Mouse (Mus musculus) heart, adult 2 months (tissue): ENCODE results near the gene Unc93b1. TPM values are rescaled to one million over a fixed set of nuclear protein-coding genes. Genes with fewer than 3 reads are reported as not detected.

ENCODE experiments used
- DNase-seq, 2 experiments: peaks; one replicate each; pipeline ENCODE4 v3.0.0; 2021
- H3K27ac ChIP-seq: fragments of 200-600 bp; 2 replicates; pipeline ENCODE4 v1.8.1; 2022
- H3K27me3 ChIP-seq: fragments of 200-500 bp; 2 replicates; pipeline ENCODE4 v1.6.1; 2012; ENCODE audit warnings: mild to moderate bottlenecking, low read length, inconsistent platforms, mixed read lengths; ENCODE audit not compliant: control insufficient read depth, insufficient read depth
- H3K36me3 ChIP-seq: fragments of 200-500 bp; 2 replicates; pipeline ENCODE4 v1.6.1; 2012; ENCODE audit warnings: low read length, inconsistent platforms; ENCODE audit not compliant: control insufficient read depth, insufficient read depth
- H3K4me1 ChIP-seq: fragments of 200-500 bp; 2 replicates; pipeline ENCODE4 v1.6.1; 2011; ENCODE audit warnings: low read length; ENCODE audit not compliant: control insufficient read depth, insufficient read depth
- H3K4me3 ChIP-seq: fragments of 200-600 bp; 2 replicates; pipeline ENCODE4 v1.8.1; 2022
- H3K79me2 ChIP-seq: fragments of 200-500 bp; replicated peaks from 2 replicates; pipeline ENCODE4 v1.6.1; 2012; ENCODE audit warnings: mild to moderate bottlenecking, inconsistent platforms, low read length, moderate library complexity, mixed read lengths; ENCODE audit not compliant: control insufficient read depth, insufficient read depth
- H3K9ac ChIP-seq: fragments of 200-500 bp; 2 replicates; pipeline ENCODE4 v1.6.1; 2012; ENCODE audit warnings: low read depth, mild to moderate bottlenecking, control low read depth, inconsistent platforms, low read length, mixed read lengths
- CTCF ChIP-seq: fragments of 200-600 bp; IDR thresholded peaks from 2 replicates; pipeline ENCODE4 v1.8.1; 2022; ENCODE audit warnings: antibody characterized with exemption, mild to moderate bottlenecking, moderate library complexity
- EP300 ChIP-seq: fragments of 200-500 bp; IDR thresholded peaks from 2 replicates; pipeline ENCODE4 v1.6.1; 2011; ENCODE audit warnings: low read depth, low read length, control low read depth; ENCODE audit not compliant: insufficient read depth
- POLR2A ChIP-seq: fragments of 200-500 bp; IDR thresholded peaks from 2 replicates; pipeline ENCODE4 v1.6.1; 2011; ENCODE audit warnings: mild to moderate bottlenecking, low read depth, low read length, control low read depth; ENCODE audit not compliant: insufficient read depth
- WGBS: fragments of 180-500 bp; shearing (Covaris S2); methylation state at CpG from one replicate; pipeline ENCODE4 v1.1.7; 2018; 5-methylcytosine and 5-hydroxymethylcytosine counted together
- intact Hi-C: fragments of 180-260 bp; cut with DNase I; formaldehyde crosslinking; loops from one replicate; pipeline ENCODE4 v1.15.1; 2025
- polyA plus RNA-seq: library from polyadenylated mRNA; depleted of rRNA; stranded (reverse); fragments of >200 nt; gene quantifications from 2 replicates; pipeline ENCODE4 v1.2.3, GENCODE M21; 2012; rRNA removed
- total RNA-seq, 2 experiments: library from RNA; stranded (reverse); gene quantifications; 2 replicates each; pipeline ENCODE4 v1.2.3; 2021

The Unc93b1 gene
- total and polyA plus RNA-seq, 3 experiments, result 17.5 to 45.5 (median 18.3) TPM

- WGBS, result 73% methylated on average over 6 of the region's 6 CpGs
- Histone ChIP-seq H3K27ac (no peak overlapping the region), H3K9ac (no peak overlapping the region), H3K4me3 (no peak overlapping the region), H3K36me3 (no peaks in the 10 kb centered on the region), H3K79me2 (no peaks in the 10 kb centered on the region), H3K4me1 (peaks cover 2% of the 10 kb centered on the region; the same call in 1 of the 2 replicates), H3K27me3 (no peaks in the 10 kb centered on the region)
- intact Hi-C loops, result no loop called here
- TF ChIP-seq POLR2A, result no peak
- TF ChIP-seq EP300, result no peak
- no peak for TF ChIP-seq CTCF
- no peak for DNase-seq
Observed at GRCm38 (mm10) chr19:3994932-3995331, 59.9 kb downstream of the Unc93b1 start.

- Histone ChIP-seq H3K79me2 (no peaks in the 10 kb centered on the region), H3K36me3 (no peaks in the 10 kb centered on the region), H3K4me3 (no peak overlapping the region), H3K9ac (no peak overlapping the region), H3K27me3 (no peaks in the 10 kb centered on the region), H3K4me1 (peaks cover 2% of the 10 kb centered on the region; the same call in 1 of the 2 replicates), H3K27ac (no peak overlapping the region)
- 95% methylated on average over 3 of the region's 3 CpGs for WGBS
- intact Hi-C loops, result no loop called here
- DNase-seq, result no peak
- TF ChIP-seq CTCF (no peak), POLR2A (no peak), EP300 (no peak)
Observed at GRCm38 (mm10) chr19:3995505-3995904, 60.5 kb downstream of the Unc93b1 start.

- intact Hi-C loops, result no loop called here
- Histone ChIP-seq H3K79me2 (no peaks in the 10 kb centered on the region), H3K9ac (no peak overlapping the region), H3K4me1 (peaks cover 5% of the 10 kb centered on the region; the same call in 1 of the 2 replicates), H3K4me3 (no peak overlapping the region), H3K27me3 (no peaks in the 10 kb centered on the region), H3K27ac (no peak overlapping the region), H3K36me3 (no peaks in the 10 kb centered on the region)
- no peak for DNase-seq
- WGBS, result 61% methylated on average over 7 of the region's 7 CpGs
- TF ChIP-seq EP300, result no peak
Observed at GRCm38 (mm10) chr19:3996106-3996505, 61.1 kb downstream of the Unc93b1 start.

- Histone ChIP-seq H3K36me3 (no peaks in the 10 kb centered on the region), H3K27me3 (no peaks in the 10 kb centered on the region), H3K9ac (no peak overlapping the region), H3K27ac (no peak overlapping the region), H3K4me1 (peaks cover 5% of the 10 kb centered on the region; the same call in 1 of the 2 replicates), H3K4me3 (no peak overlapping the region), H3K79me2 (no peaks in the 10 kb centered on the region)
- DNase-seq, result no peak
- TF ChIP-seq CTCF (no peak), EP300 (no peak)
- intact Hi-C loops, result no loop called here
- WGBS, result 77% methylated on average over 8 of the region's 8 CpGs
Observed at GRCm38 (mm10) chr19:3996747-3997146, 61.8 kb downstream of the Unc93b1 start.

- DNase-seq, result no peak
- Histone ChIP-seq H3K79me2 (no peaks in the 10 kb centered on the region), H3K27me3 (no peaks in the 10 kb centered on the region), H3K9ac (no peak overlapping the region), H3K4me3 (no peak overlapping the region), H3K4me1 (peaks cover 5% of the 10 kb centered on the region; the same call in 1 of the 2 replicates), H3K36me3 (no peaks in the 10 kb centered on the region), H3K27ac (no peak overlapping the region)
- TF ChIP-seq CTCF, result no peak
- intact Hi-C loops, result no loop called here
- WGBS, result 48% methylated on average over 8 of the region's 8 CpGs
Observed at GRCm38 (mm10) chr19:3997231-3997630, 62.2 kb downstream of the Unc93b1 start.

GRCm38 (mm10) chr19:3998335-3998734 is 63.3 kb downstream of the Unc93b1 start:
- H3K27ac ChIP-seq, result no peak overlapping the region
- H3K79me2 ChIP-seq, result no peaks in the 10 kb centered on the region
- no peak overlapping the region for H3K4me3 ChIP-seq
- intact Hi-C loops, result no loop called here
- no peak for DNase-seq
- TF ChIP-seq EP300, result no peak
- 81% methylated on average over 8 of the region's 8 CpGs for WGBS
- H3K9ac ChIP-seq, result no peak overlapping the region
- no peaks in the 10 kb centered on the region for H3K27me3 ChIP-seq
- peaks cover 8% of the 10 kb centered on the region for H3K4me1 ChIP-seq
- H3K36me3 ChIP-seq, result no peaks in the 10 kb centered on the region

Other genes with a start within 250 kb of the Unc93b1 start
- gene Lrp5, start 248.6 kb upstream of the Unc93b1 start, total RNA-seq, result 10 to 100 TPM; 52.2 to 56.5 TPM
- 35.0 and 36.3 TPM in 2 replicates for gene Lrp5, start 248.6 kb upstream of the Unc93b1 start, polyA plus RNA-seq
- gene 1810055G02Rik, start 226.9 kb upstream of the Unc93b1 start, total RNA-seq, result 1 to 10 TPM; 8.1 to 8.3 TPM
- gene 1810055G02Rik, start 226.9 kb upstream of the Unc93b1 start, polyA plus RNA-seq, result 17.9 and 23.3 TPM in 2 replicates
- gene Kmt5b, start 167.8 kb upstream of the Unc93b1 start, total RNA-seq, result 10 to 100 TPM; 27.9 to 30.6 TPM
- gene Kmt5b, start 167.8 kb upstream of the Unc93b1 start, polyA plus RNA-seq, result 9.3 and 13.7 TPM in 2 replicates
- 10 to 100 TPM; 10.7 to 12.5 TPM for gene Chka, start 83.4 kb upstream of the Unc93b1 start, total RNA-seq
- 9.5 and 14.1 TPM in 2 replicates for gene Chka, start 83.4 kb upstream of the Unc93b1 start, polyA plus RNA-seq
- 10 to 100 TPM in 1 of 2 experiments, 1 to 10 TPM in 1; 7.4 to 12.4 TPM for gene Tcirg1, start 28.1 kb upstream of the Unc93b1 start, total RNA-seq
- gene Tcirg1, start 28.1 kb upstream of the Unc93b1 start, polyA plus RNA-seq, result 47.7 and 50.5 TPM in 2 replicates
- 100 to 1,000 TPM; 438 to 511 TPM for gene Ndufs8, start 22.4 kb upstream of the Unc93b1 start, total RNA-seq
- 761 and 809 TPM in 2 replicates for gene Ndufs8, start 22.4 kb upstream of the Unc93b1 start, polyA plus RNA-seq
- 1 to 10 TPM; 1.6 to 1.7 TPM for gene Aldh3b1, start 5.4 kb upstream of the Unc93b1 start, total RNA-seq
- 3.1 and 4.8 TPM in 2 replicates for gene Aldh3b1, start 5.4 kb upstream of the Unc93b1 start, polyA plus RNA-seq
- gene Aldh3b3, start 23.5 kb downstream of the Unc93b1 start, total RNA-seq, result under 1 TPM; 0.39 to 0.61 TPM
- gene Aldh3b3, start 23.5 kb downstream of the Unc93b1 start, polyA plus RNA-seq, result 2.8 and 5.4 TPM in 2 replicates
- gene Aldh3b2, start 37.1 kb downstream of the Unc93b1 start, total RNA-seq, result under 1 TPM; 0.18 to 0.26 TPM
- gene Aldh3b2, start 37.1 kb downstream of the Unc93b1 start, polyA plus RNA-seq, result 0.91 and 1.6 TPM in 2 replicates
- gene Acy3, start 51.4 kb downstream of the Unc93b1 start, total RNA-seq, result 10 to 100 TPM; 21.5 to 28.0 TPM
- 68.7 and 89.9 TPM in 2 replicates for gene Acy3, start 51.4 kb downstream of the Unc93b1 start, polyA plus RNA-seq
- not detected for gene Tbx10, start 57.6 kb downstream of the Unc93b1 start, total RNA-seq
- 0.14 TPM in 1 of 2 replicates, not detected in the other for gene Tbx10, start 57.6 kb downstream of the Unc93b1 start, polyA plus RNA-seq
- gene Nudt8, start 65.4 kb downstream of the Unc93b1 start, total RNA-seq, result 100 to 1,000 TPM; 136 to 149 TPM
- 46.4 and 61.9 TPM in 2 replicates for gene Nudt8, start 65.4 kb downstream of the Unc93b1 start, polyA plus RNA-seq
- 1 to 10 TPM; 1.0 to 1.7 TPM for gene Gm49405, start 65.4 kb downstream of the Unc93b1 start, total RNA-seq
- 11.0 TPM in 2 replicates for gene Gm49405, start 65.4 kb downstream of the Unc93b1 start, polyA plus RNA-seq
- 100 to 1,000 TPM; 193 to 236 TPM for gene Doc2g, start 68.1 kb downstream of the Unc93b1 start, total RNA-seq
- 432 and 597 TPM in 2 replicates for gene Doc2g, start 68.1 kb downstream of the Unc93b1 start, polyA plus RNA-seq
- gene Ndufv1, start 77.6 kb downstream of the Unc93b1 start, total RNA-seq, result 1,000 to 10,000 TPM; 1,031 to 1,231 TPM
- 1,078 and 1,145 TPM in 2 replicates for gene Ndufv1, start 77.6 kb downstream of the Unc93b1 start, polyA plus RNA-seq
- 100 to 1,000 TPM; 356 to 371 TPM for gene Gstp1, start 102.8 kb downstream of the Unc93b1 start, total RNA-seq
- gene Gstp1, start 102.8 kb downstream of the Unc93b1 start, polyA plus RNA-seq, result 480 and 490 TPM in 2 replicates
- 100 to 1,000 TPM; 121 to 137 TPM for gene Gstp2, start 110.8 kb downstream of the Unc93b1 start, total RNA-seq
- 38.3 and 58.2 TPM in 2 replicates for gene Gstp2, start 110.8 kb downstream of the Unc93b1 start, polyA plus RNA-seq
- not detected for gene Gstp3, start 124.4 kb downstream of the Unc93b1 start, total RNA-seq
- gene Gstp3, start 124.4 kb downstream of the Unc93b1 start, polyA plus RNA-seq, result 1.1 TPM in 1 of 2 replicates, not detected in the other
- gene Cabp2, start 146.4 kb downstream of the Unc93b1 start, total RNA-seq, result not detected
- gene Cabp2, start 146.4 kb downstream of the Unc93b1 start, polyA plus RNA-seq, result not detected in 2 replicates
- 10 to 100 TPM; 39.9 to 43.2 TPM for gene Cdk2ap2, start 162.0 kb downstream of the Unc93b1 start, total RNA-seq
- gene Cdk2ap2, start 162.0 kb downstream of the Unc93b1 start, polyA plus RNA-seq, result 81.3 and 85.3 TPM in 2 replicates
- gene Pitpnm1, start 164.8 kb downstream of the Unc93b1 start, total RNA-seq, result 10 to 100 TPM; 18.1 to 19.9 TPM
- 43.6 and 49.9 TPM in 2 replicates for gene Pitpnm1, start 164.8 kb downstream of the Unc93b1 start, polyA plus RNA-seq
- 10 to 100 TPM; 55.1 to 60.6 TPM for gene Aip, start 190.7 kb downstream of the Unc93b1 start, total RNA-seq
- gene Aip, start 190.7 kb downstream of the Unc93b1 start, polyA plus RNA-seq, result 69.4 and 82.1 TPM in 2 replicates
- gene Gpr152, start 204.6 kb downstream of the Unc93b1 start, total RNA-seq, result under 1 TPM in 1 of 2 experiments, not detected in 1; 0.05 TPM
- gene Gpr152, start 204.6 kb downstream of the Unc93b1 start, polyA plus RNA-seq, result 0.12 TPM in 2 replicates
- gene Cabp4, start 208.8 kb downstream of the Unc93b1 start, total RNA-seq, result not detected
- 0.21 TPM in 1 of 2 replicates, not detected in the other for gene Cabp4, start 208.8 kb downstream of the Unc93b1 start, polyA plus RNA-seq
- 10 to 100 TPM; 43.9 to 45.1 TPM for gene Coro1b, start 213.4 kb downstream of the Unc93b1 start, total RNA-seq
- 83.3 and 95.0 TPM in 2 replicates for gene Coro1b, start 213.4 kb downstream of the Unc93b1 start, polyA plus RNA-seq
- gene Ptprcap, start 218.4 kb downstream of the Unc93b1 start, total RNA-seq, result 1 to 10 TPM; 1.1 to 1.7 TPM
- 2.2 and 6.4 TPM in 2 replicates for gene Ptprcap, start 218.4 kb downstream of the Unc93b1 start, polyA plus RNA-seq
- 10 to 100 TPM; 14.7 to 18.2 TPM for gene Rps6kb2, start 228.2 kb downstream of the Unc93b1 start, total RNA-seq
- 29.5 and 32.9 TPM in 2 replicates for gene Rps6kb2, start 228.2 kb downstream of the Unc93b1 start, polyA plus RNA-seq
- 10 to 100 TPM; 24.4 to 27.0 TPM for gene Carns1, start 240.3 kb downstream of the Unc93b1 start, total RNA-seq
- gene Carns1, start 240.3 kb downstream of the Unc93b1 start, polyA plus RNA-seq, result 78.0 and 79.1 TPM in 2 replicates